ENCODE assay signal across 16 mouse cellular contexts in genomic region chr5:65760599-65760998, GRCm38 (mm10).
"Had no signal": no experiment of that assay in that cellular context is flagged by ENCODE, and none has a peak within 500 bp of the region (broad histone marks: within the 10 kb centered on the region; RNA-seq: fewer than 3 reads in every experiment).

No protein-coding gene starts in this region.

- H3K36me3 ChIP-seq: lung, embryonic 15.5 days; midbrain, embryonic 12.5 days; midbrain, embryonic 15.5 days; neural tube, embryonic 12.5 days; stomach, embryonic 15.5 days had no signal

- ATAC-seq: lung, postnatal 0 days; midbrain, embryonic 15.5 days had no signal

- H3K9ac ChIP-seq: lung, embryonic 15.5 days; midbrain, embryonic 12.5 days; midbrain, embryonic 15.5 days; neural tube, embryonic 12.5 days; stomach, embryonic 15.5 days had no signal

- H3K27me3 ChIP-seq: lung, embryonic 15.5 days; megakaryocyte, embryonic 14.5 days; midbrain, embryonic 12.5 days; midbrain, embryonic 15.5 days; neural tube, embryonic 12.5 days; stomach, embryonic 15.5 days had no signal

- H3K4me2 ChIP-seq: lung, embryonic 15.5 days; midbrain, embryonic 12.5 days; midbrain, embryonic 15.5 days; neural tube, embryonic 12.5 days; stomach, embryonic 15.5 days had no signal

- H3K9me3 ChIP-seq: lung, embryonic 15.5 days; megakaryocyte, embryonic 14.5 days; midbrain, embryonic 12.5 days; midbrain, embryonic 15.5 days; neural tube, embryonic 12.5 days; stomach, embryonic 15.5 days had no signal

- DNase-seq: lung, adult 2 months; lung, postnatal 14 days; lung, postnatal 36 days; right cerebral cortex, postnatal 14 days; thymus, adult 2 months; thymus, postnatal 25 days; thymus, postnatal 4 days had no signal

- H3K4me3 ChIP-seq: lung, embryonic 15.5 days; megakaryocyte, embryonic 14.5 days; midbrain, embryonic 12.5 days; midbrain, embryonic 15.5 days; neural tube, embryonic 12.5 days; stomach, embryonic 15.5 days had no signal

- H3K27ac ChIP-seq: lung, embryonic 15.5 days; macrophage; midbrain, embryonic 12.5 days; midbrain, embryonic 15.5 days; neural tube, embryonic 12.5 days; stomach, embryonic 15.5 days; stomach, postnatal 0 days had no signal
